ENCODE assay signal across 8 mouse cellular contexts in the genomic region with DNA sequence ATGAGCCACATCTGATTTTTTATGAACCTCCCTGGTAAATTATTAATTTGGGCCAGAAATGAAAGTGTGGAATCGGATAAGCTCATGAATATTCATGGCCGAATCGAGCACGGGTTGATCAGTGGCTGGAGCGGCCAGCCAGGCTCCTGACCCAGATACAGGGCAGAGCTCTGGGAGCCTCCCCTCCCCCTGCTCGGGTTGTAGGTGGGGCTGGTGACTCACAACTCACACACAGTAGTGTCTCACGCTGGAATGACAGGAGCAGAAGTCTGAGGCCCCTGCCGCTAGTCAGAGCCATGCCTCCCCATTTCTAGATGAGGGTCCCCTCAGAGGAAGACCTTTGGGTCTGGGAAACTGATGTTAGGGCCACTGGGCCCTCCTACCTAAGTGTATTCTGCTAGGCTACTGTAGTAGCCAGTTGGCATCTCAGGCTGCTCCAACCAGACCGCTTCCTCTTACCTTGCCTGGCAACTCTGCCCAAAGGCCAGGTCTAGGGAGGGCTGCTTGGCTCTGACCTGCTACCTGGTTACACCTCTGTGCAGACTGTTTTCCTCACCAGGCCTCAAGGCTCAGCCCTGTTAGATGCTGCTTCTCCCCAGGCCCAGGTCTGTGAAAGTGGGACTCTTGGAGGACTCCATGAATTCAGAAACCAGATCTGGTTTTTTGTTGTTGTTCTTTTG.
A peak's percentile ranks its signal among the peaks of the same experiment; 100 is the strongest.
DNase-seq lines count a peak whose midpoint lies in the region; ATAC-seq lines count a peak whose summit lies in the region.

No protein-coding gene starts in this region.

- intact Hi-C loops in left cerebral cortex, postnatal 36 days (cut with DNase I), result no loop called here

- H3K9ac ChIP-seq in forebrain, embryonic 15.5 days (replicated peaks), result 0 out of 2 replicates have a peak overlapping the region, but pooled peaks have one; percentile 11
- H3K9ac ChIP-seq in hindbrain, embryonic 13.5 days, result peak overlapping the region; percentile 62

- H3K27ac ChIP-seq in forebrain, embryonic 15.5 days (replicated peaks), result peak overlapping the region; percentile 63; the same call in 1 of the 2 replicates
- peak overlapping the region; percentile 80 for H3K27ac ChIP-seq in hindbrain, embryonic 13.5 days

- peak; percentile 60 to 68 for DNase-seq in left cerebral cortex, adult 18-20 months (ENCODE audit: low spot score in 2 of 2)
- no peak for DNase-seq in left cerebral cortex, postnatal 36 days (ENCODE audit: low spot score in 2 of 2)
- DNase-seq in cerebellum, adult 11-12 months, result peak; percentile 83
- DNase-seq in liver, result peak; percentile 87
- DNase-seq in neural tube, embryonic 10.5 days (ENCODE audit: extremely low spot score, low spot score), result peak; percentile 54
- DNase-seq in thymus, adult 18-20 months, result no peak

- no peaks in the 10 kb centered on the region for H3K9me3 ChIP-seq in forebrain, embryonic 15.5 days
- no peaks in the 10 kb centered on the region for H3K9me3 ChIP-seq in hindbrain, embryonic 13.5 days

- H3K4me1 ChIP-seq in forebrain, embryonic 15.5 days, result peaks cover 89% of the 10 kb centered on the region
- H3K4me1 ChIP-seq in hindbrain, embryonic 13.5 days (replicated peaks), result peaks cover 98% of the 10 kb centered on the region

- H3K36me3 ChIP-seq in forebrain, embryonic 15.5 days, result no peaks in the 10 kb centered on the region
- no peaks in the 10 kb centered on the region for H3K36me3 ChIP-seq in hindbrain, embryonic 13.5 days

- H3K4me2 ChIP-seq in forebrain, embryonic 15.5 days (replicated peaks), result peak overlapping the region; percentile 33
- H3K4me2 ChIP-seq in hindbrain, embryonic 13.5 days, result peak overlapping the region; percentile 36

- H3K4me3 ChIP-seq in forebrain, embryonic 15.5 days, result no peak overlapping the region
- H3K4me3 ChIP-seq in hindbrain, embryonic 13.5 days, result peak overlapping the region; percentile 11; the same call in 1 of the 2 replicates

- ATAC-seq in forebrain, embryonic 15.5 days (replicated peaks), result no peak
- 0 out of 2 replicates have a peak, but pooled peaks have one; percentile 24 for ATAC-seq in hindbrain, embryonic 13.5 days (ENCODE audit: low FRiP score)

- no peaks in the 10 kb centered on the region for H3K27me3 ChIP-seq in forebrain, embryonic 15.5 days
- no peaks in the 10 kb centered on the region for H3K27me3 ChIP-seq in hindbrain, embryonic 13.5 days

- 20% methylated on average over 9 of the region's 9 CpGs for WGBS in forebrain, embryonic 15.5 days
- 16% methylated on average over 9 of the region's 9 CpGs for WGBS in hindbrain, embryonic 13.5 days

Comparison
In these comparisons a context has a peak if more than half of its experiments do, and no peak if none do; other contexts are left out.
1. DNase-seq: peak in left cerebral cortex, adult 18-20 months (2 of 2), cerebellum, adult 11-12 months (single experiment), liver (single experiment) and neural tube, embryonic 10.5 days (single experiment); none in left cerebral cortex, postnatal 36 days (0 of 2) and thymus, adult 18-20 months (0 of 2).